ENCODE assay signal across 9 mouse cellular contexts in the genomic region with DNA sequence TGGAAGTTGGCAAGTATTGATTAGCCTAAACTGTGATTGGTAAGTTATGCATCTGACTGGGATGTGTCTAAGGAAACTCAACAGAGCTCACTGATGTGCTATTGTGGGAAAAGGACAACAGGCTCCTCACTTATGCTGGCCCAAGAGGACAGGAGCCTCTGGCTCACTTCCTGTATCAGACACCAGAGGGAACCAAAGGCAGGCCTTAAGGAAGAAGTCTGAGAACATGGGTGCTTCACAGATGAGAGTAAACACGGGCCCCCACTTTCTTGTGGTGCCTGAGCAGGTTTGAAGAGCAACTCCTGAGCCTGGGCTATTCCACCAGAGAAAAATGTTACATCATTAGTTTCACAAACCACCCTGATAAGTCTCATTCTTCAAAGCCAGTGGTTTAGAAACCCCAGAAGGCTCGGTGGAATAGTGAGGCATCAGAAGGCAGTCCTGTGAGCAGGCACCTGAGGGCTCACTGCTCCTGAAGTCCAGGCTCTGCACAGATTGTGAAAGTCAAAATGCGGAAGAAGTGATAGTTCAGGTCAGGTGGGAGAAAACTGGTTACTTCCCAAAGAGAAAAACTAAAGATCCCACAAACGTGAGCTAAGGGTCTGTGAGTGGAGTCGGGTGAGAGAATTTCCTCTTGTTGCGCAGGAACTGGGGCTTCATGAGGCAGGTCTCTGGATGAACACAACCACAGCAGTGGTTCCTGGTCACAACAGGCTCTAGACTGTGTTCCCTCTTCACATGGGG. TPM values are rescaled to one million over a fixed set of nuclear protein-coding genes. Genes with fewer than 3 reads are reported as not detected.
DNase-seq lines count a peak whose midpoint lies in the region; ATAC-seq and TF ChIP-seq lines count a peak whose summit lies in the region.
"Had no signal": no experiment of that assay in that cellular context is flagged by ENCODE, and none has a peak within 500 bp of the region (broad histone marks: within the 10 kb centered on the region; RNA-seq: fewer than 3 reads in every experiment).

No protein-coding gene starts in this region.

- DNase-seq in kidney, adult 8-10 months: no peak
- DNase-seq in heart, postnatal 0 days (ENCODE audit: low spot score): no peak
- DNase-seq in cerebellum, adult 11 months: no peak
- no peak for DNase-seq in retina, embryonic 14.5 days (ENCODE audit: low spot score)
- no peak for DNase-seq in embryonic facial prominence, embryonic 10.5 days (ENCODE audit: low spot score)
- DNase-seq: liver, embryonic 13.5 days had no signal

- H3K4me1 ChIP-seq in kidney, embryonic 16.5 days (ENCODE audit: insufficient read depth, low read length): no peaks in the 10 kb centered on the region
- no peaks in the 10 kb centered on the region for H3K4me1 ChIP-seq in heart, postnatal 0 days (ENCODE audit: control insufficient read depth, insufficient read depth)
- H3K4me1 ChIP-seq in embryonic facial prominence, embryonic 10.5 days: no peaks in the 10 kb centered on the region
- H3K4me1 ChIP-seq: liver, embryonic 13.5 days had no signal

- TF ChIP-seq EP300 in heart, postnatal 0 days (IDR thresholded peaks at IDR 0.05; ENCODE audit: low read depth): no peak

- H3K4me2 ChIP-seq in kidney, embryonic 16.5 days (replicated peaks; ENCODE audit: low read depth, low read length): no peak overlapping the region
- H3K4me2 ChIP-seq in heart, postnatal 0 days (ENCODE audit: low read depth, low read length): no peak overlapping the region
- H3K4me2 ChIP-seq: liver, embryonic 13.5 days had no signal

- WGBS in kidney, embryonic 16.5 days: 81% methylated on average over 6 of the region's 6 CpGs
- 74% methylated on average over 6 of the region's 6 CpGs for WGBS in heart, postnatal 0 days
- WGBS in embryonic facial prominence, embryonic 10.5 days: 86% methylated on average over 6 of the region's 6 CpGs

- peak; percentile 55 for TF ChIP-seq CTCF in heart, postnatal 0 days (IDR thresholded peaks at IDR 0.05; ENCODE audit: low read depth)

- no peak overlapping the region for H3K4me3 ChIP-seq in kidney, embryonic 16.5 days (ENCODE audit: low read length)
- H3K4me3 ChIP-seq in heart, postnatal 0 days (ENCODE audit: low read depth, low read length): no peak overlapping the region
- no peak overlapping the region for H3K4me3 ChIP-seq in embryonic facial prominence, embryonic 10.5 days
- H3K4me3 ChIP-seq: liver, embryonic 13.5 days had no signal

- H3K9ac ChIP-seq in kidney, embryonic 16.5 days (replicated peaks; ENCODE audit: low read length): no peak overlapping the region
- H3K9ac ChIP-seq in heart, postnatal 0 days (replicated peaks; ENCODE audit: low read depth, low read length): no peak overlapping the region
- H3K9ac ChIP-seq: liver, embryonic 13.5 days had no signal

- H3K36me3 ChIP-seq in kidney, embryonic 16.5 days (ENCODE audit: insufficient read depth, low read length): no peaks in the 10 kb centered on the region
- no peaks in the 10 kb centered on the region for H3K36me3 ChIP-seq in heart, postnatal 0 days (replicated peaks; ENCODE audit: control insufficient read depth, insufficient read depth, low read length)
- H3K36me3 ChIP-seq in embryonic facial prominence, embryonic 10.5 days (replicated peaks): no peaks in the 10 kb centered on the region
- H3K36me3 ChIP-seq: liver, embryonic 13.5 days had no signal

- H3K27ac ChIP-seq in kidney, embryonic 16.5 days (ENCODE audit: low read length): no peak overlapping the region
- H3K27ac ChIP-seq in heart, postnatal 0 days (ENCODE audit: low read depth): no peak overlapping the region
- H3K27ac ChIP-seq in embryonic facial prominence, embryonic 10.5 days (replicated peaks): no peak overlapping the region
- H3K27ac ChIP-seq: liver, embryonic 13.5 days had no signal

- no peaks in the 10 kb centered on the region for H3K9me3 ChIP-seq in kidney, embryonic 16.5 days (ENCODE audit: low read length)
- no peaks in the 10 kb centered on the region for H3K9me3 ChIP-seq in heart, postnatal 0 days (replicated peaks; ENCODE audit: control insufficient read depth, low read length)
- H3K9me3 ChIP-seq in embryonic facial prominence, embryonic 10.5 days: no peaks in the 10 kb centered on the region
- H3K9me3 ChIP-seq: liver, embryonic 13.5 days had no signal

- peak; percentile 20; the same call in 1 of the 2 replicates for ATAC-seq in kidney, embryonic 16.5 days (ENCODE audit: low FRiP score, low TSS enrichment)
- ATAC-seq in CD4-positive, CD25-positive, alpha-beta regulatory T cell, adult 4 months: peak; percentile 60
- peak; percentile 33; the same call in 1 of the 2 replicates for ATAC-seq in heart, postnatal 0 days (ENCODE audit: insufficient read depth, low read depth)
- ATAC-seq in neutrophil, adult 5-6 weeks (ENCODE audit: extremely low read depth, insufficient number of reproducible peaks, low FRiP score, poor library complexity, severe bottlenecking): peak; percentile 51

- no peaks in the 10 kb centered on the region for H3K27me3 ChIP-seq in kidney, embryonic 16.5 days (ENCODE audit: insufficient read depth, low read length)
- no peaks in the 10 kb centered on the region for H3K27me3 ChIP-seq in heart, postnatal 0 days (ENCODE audit: control insufficient read depth, insufficient read depth, low read length)
- H3K27me3 ChIP-seq in embryonic facial prominence, embryonic 10.5 days (replicated peaks; ENCODE audit: low read depth, poor library complexity, severe bottlenecking): no peaks in the 10 kb centered on the region
- H3K27me3 ChIP-seq: liver, embryonic 13.5 days had no signal

RNA-seq across cellular contexts. Expression of a gene that starts 43.9 kb away (rescaled TPM):
- 0.41 TPM in 1 of 2 replicates, not detected in the other for polyA plus RNA-seq in kidney, embryonic 16.5 days (2015; fragmentation: Nextera tagmentation; extraction: Ambion mirVana)
- polyA plus RNA-seq in CD4-positive, CD25-positive, alpha-beta regulatory T cell, adult 4 months (2017; shearing (Covaris generic)): under 1 TPM in 1 of 2 experiments, not detected in 1; 0.51 TPM
- not detected in 2 replicates for total RNA-seq in heart, postnatal 0 days (2014; rRNA removed; ENCODE audit: low replicate concordance)
- 0.12 and 0.21 TPM in 2 replicates for polyA plus RNA-seq in heart, postnatal 0 days (2015; fragmentation: Nextera tagmentation; extraction: Ambion mirVana)
- total RNA-seq in neutrophil, adult 5-6 weeks (2017): 26.9 and 34.1 TPM in 2 replicates
- not detected in 2 replicates for polyA plus RNA-seq in embryonic facial prominence, embryonic 10.5 days (2016; fragmentation: Nextera tagmentation; extraction: Ambion mirVana)
